Mouse (Mus musculus): Measurements from ENCODE around the gene Gm42715. TPM values are rescaled to one million over a fixed set of nuclear protein-coding genes. Genes with fewer than 3 reads are reported as not detected.
"Not testable (repeated sequence)": the region's sequence is repeated elsewhere in the genome, so short reads cannot be mapped to it uniquely, and the experiment has no call there.

The Gm42715 gene
- polyA plus RNA-seq, 1 experiment from 2014 or later: 14.7 TPM

- Histone ChIP-seq H3K9me3 (replicated peaks) (no peaks in the 10 kb centered on the region), H3K4me2 (replicated peaks) (no peak overlapping the region), H3K27me3 (no peaks in the 10 kb centered on the region), H3K4me3 (replicated peaks) (no peak overlapping the region), H3K36me3 (no peaks in the 10 kb centered on the region), H3K4me1 (no peaks in the 10 kb centered on the region), H3K9ac (no peak overlapping the region), H3K27ac (replicated peaks) (no peak overlapping the region)
- ATAC-seq (ENCODE audit: insufficient number of reproducible peaks, low FRiP score, low TSS enrichment, low read depth): no peak
- 45% methylated on average over 3 of the region's 3 CpGs for WGBS
Measured at GRCm38 (mm10) chr7:127498407-127498806, 21.0 kb upstream of the Gm42715 start.

- ATAC-seq (ENCODE audit: insufficient number of reproducible peaks, low FRiP score, low TSS enrichment, low read depth): no peak
- no peak overlapping the region for H3K4me2 ChIP-seq (replicated peaks)
- peaks cover 5% of the 10 kb centered on the region; the same call in 1 of the 2 replicates for H3K4me1 ChIP-seq
- H3K4me3 ChIP-seq (replicated peaks): no peak overlapping the region
- WGBS: 97% methylated on average over 3 of the region's 3 CpGs
- no peak overlapping the region for H3K9ac ChIP-seq
- no peaks in the 10 kb centered on the region for H3K27me3 ChIP-seq
- no peak overlapping the region for H3K27ac ChIP-seq (replicated peaks)
- H3K9me3 ChIP-seq (replicated peaks): no peaks in the 10 kb centered on the region
- H3K36me3 ChIP-seq: no peaks in the 10 kb centered on the region
Measured at GRCm38 (mm10) chr7:127508291-127508690, 11.1 kb upstream of the Gm42715 start.

GRCm38 (mm10) chr7:127509830-127510229, 9.6 kb upstream of the Gm42715 start:
- H3K27ac ChIP-seq (replicated peaks); H3K9me3 ChIP-seq (replicated peaks); H3K36me3 ChIP-seq; H3K9ac ChIP-seq; ATAC-seq (ENCODE audit: insufficient number of reproducible peaks, low FRiP score, low TSS enrichment, low read depth); H3K27me3 ChIP-seq; H3K4me2 ChIP-seq (replicated peaks); H3K4me3 ChIP-seq (replicated peaks): not testable (repeated sequence)
- 74% methylated on average over 4 of the region's 4 CpGs for WGBS
- H3K4me1 ChIP-seq: peaks cover 14% of the 10 kb centered on the region

- no peak overlapping the region; the same call in 1 of the 2 replicates for H3K9ac ChIP-seq
- H3K4me2 ChIP-seq (replicated peaks): peak overlapping the region; percentile 60
- WGBS: 24% methylated on average over 8 of the region's 8 CpGs
- peaks cover 10% of the 10 kb centered on the region for H3K36me3 ChIP-seq
- no peaks in the 10 kb centered on the region for H3K27me3 ChIP-seq
- ATAC-seq (ENCODE audit: insufficient number of reproducible peaks, low FRiP score, low TSS enrichment, low read depth): no peak
- peak overlapping the region; percentile 99 for H3K27ac ChIP-seq (replicated peaks)
- H3K4me1 ChIP-seq: peaks cover 14% of the 10 kb centered on the region
- no peaks in the 10 kb centered on the region for H3K9me3 ChIP-seq (replicated peaks)
- H3K4me3 ChIP-seq (replicated peaks): peak overlapping the region; percentile 88
Measured at GRCm38 (mm10) chr7:127511241-127511640, 8.1 kb upstream of the Gm42715 start.

GRCm38 (mm10) chr7:127511808-127512230, 7.6 kb upstream of the Gm42715 start, which contains the start of gene Srcap:
TSS of gene Srcap (plus strand) at chr7:127511983.
- H3K27ac ChIP-seq (replicated peaks): peak within 1 kb of the TSS; percentile 99
- peak within 1 kb of the TSS; percentile 60 for H3K4me2 ChIP-seq (replicated peaks)
- H3K27me3 ChIP-seq: no peaks in the 10 kb centered on the region
- H3K4me1 ChIP-seq: peaks cover 14% of the 10 kb centered on the region
- H3K9ac ChIP-seq: peak within 1 kb of the TSS; percentile 80
- H3K9me3 ChIP-seq (replicated peaks): no peaks in the 10 kb centered on the region
- WGBS: under 1% methylated on average over 37 of the region's 37 CpGs
- peak within 1 kb of the TSS; percentile 88 for H3K4me3 ChIP-seq (replicated peaks)
- peaks cover 14% of the 10 kb centered on the region for H3K36me3 ChIP-seq
- peak; percentile 96 for ATAC-seq (ENCODE audit: insufficient number of reproducible peaks, low FRiP score, low TSS enrichment, low read depth)

- Histone ChIP-seq H3K9ac (peak overlapping the region; percentile 80), H3K36me3 (peaks cover 20% of the 10 kb centered on the region), H3K4me2 (replicated peaks) (peak overlapping the region; percentile 60), H3K9me3 (replicated peaks) (no peaks in the 10 kb centered on the region), H3K4me1 (peaks cover 14% of the 10 kb centered on the region), H3K4me3 (replicated peaks) (peak overlapping the region; percentile 88), H3K27ac (replicated peaks) (peak overlapping the region; percentile 99), H3K27me3 (no peaks in the 10 kb centered on the region)
- under 1% methylated on average over 76 of the region's 93 CpGs for WGBS
- ATAC-seq (ENCODE audit: insufficient number of reproducible peaks, low FRiP score, low TSS enrichment, low read depth): peak; percentile 90
Measured at GRCm38 (mm10) chr7:127512231-127513015, 7.0 kb upstream of the Gm42715 start.

- 40% methylated on average over 8 of the region's 8 CpGs for WGBS
- H3K9me3 ChIP-seq (replicated peaks): no peaks in the 10 kb centered on the region
- no peak overlapping the region; the same call in 1 of the 2 replicates for H3K9ac ChIP-seq
- H3K4me2 ChIP-seq (replicated peaks): peak overlapping the region; percentile 60
- peaks cover 14% of the 10 kb centered on the region for H3K4me1 ChIP-seq
- H3K4me3 ChIP-seq (replicated peaks): peak overlapping the region; percentile 88
- no peaks in the 10 kb centered on the region for H3K27me3 ChIP-seq
- peak overlapping the region; percentile 99 for H3K27ac ChIP-seq (replicated peaks)
- ATAC-seq (ENCODE audit: insufficient number of reproducible peaks, low FRiP score, low TSS enrichment, low read depth): no peak
- peaks cover 26% of the 10 kb centered on the region for H3K36me3 ChIP-seq
Measured at GRCm38 (mm10) chr7:127513016-127513390, 6.4 kb upstream of the Gm42715 start.

- Histone ChIP-seq H3K36me3 (peaks cover 32% of the 10 kb centered on the region), H3K4me3 (replicated peaks) (peak overlapping the region; percentile 88), H3K27ac (replicated peaks) (0 out of 2 replicates have a peak overlapping the region, but pooled peaks have one; percentile 99), H3K4me2 (replicated peaks) (peak overlapping the region; percentile 60), H3K4me1 (peaks cover 14% of the 10 kb centered on the region), H3K9me3 (replicated peaks) (no peaks in the 10 kb centered on the region), H3K9ac (no peak overlapping the region), H3K27me3 (no peaks in the 10 kb centered on the region)
- no peak for ATAC-seq (ENCODE audit: insufficient number of reproducible peaks, low FRiP score, low TSS enrichment, low read depth)
- 71% methylated on average over 3 of the region's 3 CpGs for WGBS
Measured at GRCm38 (mm10) chr7:127513781-127514180, 5.6 kb upstream of the Gm42715 start.

- Histone ChIP-seq H3K4me2 (replicated peaks) (no peak overlapping the region), H3K36me3 (peaks cover 46% of the 10 kb centered on the region), H3K9ac (no peak overlapping the region), H3K27me3 (no peaks in the 10 kb centered on the region), H3K4me1 (peaks cover 14% of the 10 kb centered on the region), H3K9me3 (replicated peaks) (no peaks in the 10 kb centered on the region), H3K27ac (replicated peaks) (no peak overlapping the region), H3K4me3 (replicated peaks) (no peak overlapping the region)
- no peak for ATAC-seq (ENCODE audit: insufficient number of reproducible peaks, low FRiP score, low TSS enrichment, low read depth)
- WGBS: 90% methylated on average over 7 of the region's 7 CpGs
Measured at GRCm38 (mm10) chr7:127515846-127516245, 3.5 kb upstream of the Gm42715 start.

GRCm38 (mm10) chr7:127516344-127516743, 3.0 kb upstream of the Gm42715 start:
- no peak overlapping the region for H3K9ac ChIP-seq
- no peaks in the 10 kb centered on the region for H3K27me3 ChIP-seq
- H3K4me3 ChIP-seq (replicated peaks): no peak overlapping the region
- no peak overlapping the region for H3K27ac ChIP-seq (replicated peaks)
- H3K4me2 ChIP-seq (replicated peaks): no peak overlapping the region
- 92% methylated on average over 6 of the region's 7 CpGs for WGBS
- H3K9me3 ChIP-seq (replicated peaks): no peaks in the 10 kb centered on the region
- no peak for ATAC-seq (ENCODE audit: insufficient number of reproducible peaks, low FRiP score, low TSS enrichment, low read depth)
- H3K36me3 ChIP-seq: peaks cover 51% of the 10 kb centered on the region
- H3K4me1 ChIP-seq: peaks cover 11% of the 10 kb centered on the region

GRCm38 (mm10) chr7:127541671-127542070, 22.3 kb downstream of the Gm42715 start:
- Histone ChIP-seq H3K27me3 (no peaks in the 10 kb centered on the region), H3K27ac (replicated peaks) (no peak overlapping the region), H3K4me3 (replicated peaks) (no peak overlapping the region), H3K9me3 (replicated peaks) (no peaks in the 10 kb centered on the region), H3K4me1 (no peaks in the 10 kb centered on the region), H3K9ac (no peak overlapping the region), H3K4me2 (replicated peaks) (no peak overlapping the region), H3K36me3 (peaks cover 91% of the 10 kb centered on the region)
- 95% methylated on average over 3 of the region's 3 CpGs for WGBS
- no peak for ATAC-seq (ENCODE audit: insufficient number of reproducible peaks, low FRiP score, low TSS enrichment, low read depth)
